Mouse (Mus musculus) brain, embryonic 14.5 days (tissue): ENCODE data around the gene Myo16. TPM values are rescaled to one million over a fixed set of nuclear protein-coding genes. Genes with fewer than 3 reads are reported as not detected.

Experiments used
- DNase-seq: peaks from one replicate; pipeline ENCODE4 v3.0.0-alpha.2; 2011; ENCODE audit warnings: low read depth
- CTCF ChIP-seq: fragments of 200-500 bp; IDR thresholded peaks from 2 replicates; pipeline ENCODE4 v1.5.1; 2012; ENCODE audit warnings: inconsistent platforms, mild to moderate bottlenecking, moderate library complexity, borderline replicate concordance; ENCODE audit not compliant: insufficient read depth, insufficient read length; ENCODE audit errors: extremely low read depth
- POLR2A ChIP-seq: fragments of 200-500 bp; IDR thresholded peaks from 2 replicates; pipeline ENCODE4 v1.6.1; 2012; ENCODE audit warnings: mild to moderate bottlenecking, inconsistent platforms, borderline replicate concordance; ENCODE audit not compliant: poor library complexity, insufficient read depth, insufficient read length, severe bottlenecking; ENCODE audit errors: extremely low read depth
- polyA plus RNA-seq: library from polyadenylated mRNA; depleted of rRNA; stranded (reverse); fragments of >200 nt; gene quantifications from 2 replicates; pipeline ENCODE4 v1.2.3, GENCODE M21; 2012

Myo16 gene
- polyA plus RNA-seq, 1 experiment: 18.8 TPM

DNA sequence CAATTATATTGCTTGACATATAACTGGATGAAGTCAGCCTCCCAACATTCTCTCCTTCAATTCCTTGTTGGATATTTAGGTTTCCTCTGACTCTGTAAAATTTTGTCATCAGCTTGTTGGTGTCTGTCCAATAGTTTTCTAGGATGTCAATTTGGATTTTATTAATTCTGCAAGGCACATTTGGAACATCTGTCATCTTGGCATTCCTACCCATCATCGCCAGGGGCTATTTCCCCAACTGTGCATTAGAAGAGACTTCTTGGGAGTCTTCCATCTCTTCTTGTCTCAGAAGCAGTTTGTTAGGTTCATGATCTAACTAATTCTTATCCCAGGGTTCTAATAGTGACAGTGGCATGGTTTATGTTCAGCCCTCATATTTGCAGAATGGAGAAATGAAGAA, 196.7 kb downstream of the Myo16 start:
- TF ChIP-seq CTCF (no peak), POLR2A (no peak)
- DNase-seq: peak; percentile 26

DNA sequence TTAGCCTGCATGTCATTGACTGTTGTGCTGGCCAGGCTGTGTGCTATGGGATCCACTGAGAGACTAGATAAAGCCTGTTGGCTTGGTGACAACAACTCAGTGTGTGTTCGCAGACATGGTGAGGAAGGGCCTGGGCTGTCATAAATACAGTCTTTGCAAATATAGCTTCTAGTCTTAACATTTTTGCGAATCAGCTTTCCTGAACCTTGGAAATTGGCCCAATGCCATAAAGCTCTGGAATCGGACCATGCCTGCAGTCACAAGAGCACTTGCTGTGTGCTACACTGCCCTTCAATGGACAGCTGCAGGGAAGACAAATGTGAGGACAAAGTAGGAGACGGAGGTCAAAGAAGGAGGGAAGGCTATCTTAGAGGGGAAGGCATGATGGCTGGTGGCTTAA, 205.0 kb downstream of the Myo16 start:
- no peak for TF ChIP-seq POLR2A
- no peak for TF ChIP-seq CTCF
- DNase-seq: no peak

DNA sequence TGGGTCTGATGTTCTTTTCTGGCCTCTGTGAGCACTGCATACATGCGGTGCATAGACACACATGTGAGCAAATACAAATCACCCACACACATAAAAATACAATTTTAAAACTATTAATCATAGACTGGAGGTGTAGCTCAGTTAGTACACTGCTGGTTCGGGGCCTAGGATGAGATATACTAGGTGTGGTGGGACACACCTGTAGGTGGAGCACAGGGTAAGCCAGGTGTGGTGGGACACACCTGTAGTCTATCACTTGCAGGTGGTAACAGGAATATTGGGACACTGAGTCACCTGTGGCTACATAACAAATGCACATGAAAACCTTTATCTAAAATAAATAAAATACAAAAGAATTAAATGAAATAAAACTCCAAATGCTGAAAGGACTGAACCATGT, 209.2 kb downstream of the Myo16 start:
- DNase-seq: no peak
- TF ChIP-seq CTCF: no peak
- TF ChIP-seq POLR2A: no peak

DNA sequence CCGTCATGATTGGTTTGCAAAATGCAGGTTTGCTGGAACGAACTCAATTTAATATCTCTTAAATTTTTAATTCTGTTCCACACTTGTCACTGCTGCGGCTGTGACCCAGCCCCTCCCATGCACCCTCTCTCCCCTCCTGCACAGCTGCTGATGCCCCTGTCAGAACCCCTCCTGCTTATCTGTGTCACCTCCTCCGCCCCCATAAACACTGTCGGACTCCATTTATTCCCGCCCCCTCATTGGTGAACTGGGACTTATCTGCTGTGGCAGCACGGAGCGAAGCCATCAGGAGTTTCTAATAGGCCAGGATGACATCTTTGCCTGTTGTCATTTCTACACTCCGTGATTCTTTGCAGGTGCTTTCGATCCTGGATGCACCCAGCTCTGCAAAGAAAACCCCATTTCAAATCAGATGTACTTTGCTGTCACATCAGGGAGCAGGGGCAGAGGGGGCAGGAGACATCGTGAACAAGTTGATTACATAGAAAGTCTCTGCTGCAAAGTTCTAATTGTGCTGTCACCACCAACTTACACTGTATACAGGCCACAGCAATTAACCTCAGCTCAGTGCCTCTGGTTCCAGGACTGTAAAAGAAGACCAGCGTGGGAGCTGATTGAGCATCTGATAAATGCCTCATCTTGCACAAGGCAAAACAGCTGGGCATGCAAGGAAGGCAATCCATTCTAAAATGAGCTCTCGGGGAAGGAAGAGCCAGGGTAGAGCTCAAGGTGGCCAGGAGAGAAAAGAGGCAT, 210.1 kb downstream of the Myo16 start:
- TF ChIP-seq POLR2A: no peak
- no peak for TF ChIP-seq CTCF
- DNase-seq: peak; percentile 47

DNA sequence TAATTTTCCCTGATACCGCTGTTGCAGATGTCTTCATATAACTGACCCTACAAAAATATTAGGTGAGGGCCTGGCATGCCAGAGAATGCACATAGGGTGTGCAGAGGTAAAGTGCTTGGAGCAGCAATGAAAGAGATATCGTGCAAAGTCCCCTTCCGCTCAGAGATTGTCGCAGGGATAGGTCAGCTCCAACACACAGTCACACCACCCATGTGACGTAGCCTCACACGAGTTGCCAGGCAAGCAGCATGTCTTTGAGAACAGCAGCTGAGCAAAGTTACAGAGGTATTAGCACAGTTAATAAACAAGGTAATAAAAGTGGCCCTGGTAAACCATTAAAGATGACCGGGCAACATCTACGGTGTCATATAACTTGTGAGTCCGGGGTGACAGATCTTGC, 212.4 kb downstream of the Myo16 start:
- no peak for TF ChIP-seq POLR2A
- TF ChIP-seq CTCF: no peak
- DNase-seq: no peak

DNA sequence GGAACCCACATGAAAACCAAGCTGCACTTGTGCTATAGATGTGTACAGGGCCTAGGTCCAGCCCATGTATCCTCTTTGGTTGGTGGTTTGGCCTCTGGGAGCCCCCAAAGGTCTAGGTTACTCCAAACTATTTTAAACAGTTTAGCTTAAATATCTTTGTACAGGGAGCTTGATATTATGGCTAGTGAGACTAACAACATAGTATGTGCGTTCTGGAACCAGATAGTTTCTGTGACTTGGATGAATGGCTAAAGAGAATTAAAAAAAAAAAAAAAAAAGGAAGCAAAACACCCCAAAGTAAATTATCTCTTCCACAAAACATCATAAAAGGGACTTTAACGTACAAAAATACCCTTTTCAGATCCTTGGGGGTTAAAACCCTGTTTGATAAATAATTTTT, 218.9 kb downstream of the Myo16 start:
- no peak for TF ChIP-seq POLR2A
- DNase-seq: no peak

DNA sequence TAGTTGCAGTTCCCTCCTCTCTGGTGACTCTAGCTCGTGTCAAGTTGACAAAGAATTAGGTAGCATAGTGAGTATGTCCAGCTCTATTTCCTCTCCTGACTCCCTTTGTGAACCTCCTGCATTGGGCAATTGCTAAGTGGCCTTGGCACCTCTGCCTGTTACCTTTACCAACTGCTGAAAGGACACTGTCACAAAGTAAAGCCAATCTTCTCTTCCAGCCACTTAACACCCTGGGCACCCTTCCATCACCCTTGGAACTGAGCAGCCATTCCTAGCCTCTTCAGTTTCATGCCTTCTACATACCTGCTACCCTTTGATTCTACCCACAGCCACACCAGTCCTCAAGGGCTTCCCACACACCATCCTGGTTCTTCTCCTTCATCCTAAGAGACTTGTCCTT, 233.4 kb downstream of the Myo16 start:
- TF ChIP-seq POLR2A: no peak
- TF ChIP-seq CTCF: no peak
- DNase-seq: no peak

DNA sequence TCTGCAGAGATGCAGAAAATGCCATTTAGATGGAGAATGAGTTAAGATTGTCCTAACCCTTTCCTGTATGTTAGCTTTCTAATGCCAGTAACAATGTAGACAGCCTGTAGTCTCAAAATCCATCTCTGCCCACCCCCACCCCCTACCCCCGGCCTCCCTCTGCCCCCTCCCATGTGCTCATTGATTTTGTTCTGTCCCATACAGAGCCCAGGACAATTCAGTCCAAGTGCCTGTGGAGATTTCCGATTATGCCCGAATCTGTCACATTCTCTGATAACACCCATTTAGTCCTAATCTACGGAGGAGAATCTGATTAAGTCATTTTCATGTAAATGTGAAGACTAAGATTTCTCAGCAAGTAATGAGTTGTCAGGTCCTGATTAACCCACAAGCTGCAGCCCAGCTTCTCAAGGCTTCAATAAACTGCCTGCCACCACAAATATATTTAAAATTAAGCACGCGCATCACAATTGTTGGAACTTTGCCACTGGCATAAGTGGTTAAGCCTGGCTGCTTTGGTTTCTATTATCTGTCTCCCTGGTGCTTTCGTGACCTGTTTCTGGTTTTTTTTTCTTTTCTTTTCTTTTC, 237.5 kb downstream of the Myo16 start:
- TF ChIP-seq POLR2A (no peak), CTCF (no peak)
- peak; percentile 88 for DNase-seq

DNA sequence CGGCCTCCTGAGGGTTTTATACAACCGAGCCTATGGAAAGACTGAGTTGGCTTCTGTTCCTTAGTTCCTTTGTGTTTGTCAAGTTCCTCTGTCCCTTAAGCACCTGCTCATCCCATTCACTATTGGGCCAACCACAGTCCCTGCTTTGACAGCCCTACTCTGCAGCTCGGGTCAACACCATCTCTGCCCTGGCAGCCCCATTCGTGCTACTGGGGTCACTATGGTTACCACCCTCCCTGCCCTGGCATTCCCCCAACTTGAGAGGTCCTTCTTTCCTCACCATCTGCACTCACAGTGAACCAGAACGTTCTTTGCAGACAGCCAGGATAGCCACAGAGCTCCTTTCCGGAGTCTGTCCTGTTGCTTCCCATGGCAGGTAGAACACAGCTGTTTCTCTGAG, 238.2 kb downstream of the Myo16 start:
- DNase-seq: peak; percentile 52
- TF ChIP-seq POLR2A (no peak), CTCF (no peak)

DNA sequence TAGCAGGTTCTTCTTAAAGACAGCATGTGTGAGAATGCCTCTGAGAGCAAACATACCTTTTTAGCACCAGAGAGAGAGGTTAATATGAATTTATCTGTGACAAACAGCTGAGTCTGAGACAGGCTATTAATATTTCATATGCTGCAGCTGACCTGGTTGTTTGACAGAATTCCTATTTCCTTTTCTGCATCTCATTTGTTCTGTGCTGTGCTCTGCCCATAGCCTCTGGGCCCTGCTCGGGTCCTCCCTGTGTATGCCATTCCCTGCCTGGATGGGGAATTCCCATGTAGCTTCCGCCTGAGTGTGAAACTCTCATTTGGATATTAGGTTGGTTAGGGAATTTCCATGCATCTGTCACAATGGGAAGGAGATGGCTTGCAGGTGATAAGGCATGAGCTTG, 240.8 kb downstream of the Myo16 start:
- TF ChIP-seq CTCF (no peak), POLR2A (no peak)

DNA sequence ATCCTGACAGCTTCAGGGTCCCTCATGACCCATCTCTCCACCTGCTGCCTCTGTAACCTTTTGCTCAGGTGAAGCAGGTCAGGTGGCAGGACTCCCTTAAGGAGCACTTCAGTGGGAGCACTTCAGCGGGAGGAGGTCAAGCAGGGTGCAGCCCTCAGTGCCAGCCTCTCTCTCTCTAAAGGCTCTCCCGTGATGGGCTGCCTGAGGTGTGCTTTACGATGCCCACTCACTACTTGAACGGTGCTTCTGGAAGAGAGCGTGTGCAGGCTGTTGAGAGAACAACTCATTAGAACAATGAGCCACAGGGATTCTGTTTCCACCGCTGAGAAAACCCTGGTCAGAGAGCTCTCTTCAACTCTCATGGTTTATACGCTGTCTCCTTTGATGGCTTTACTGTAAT, 241.4 kb downstream of the Myo16 start:
- TF ChIP-seq CTCF (no peak), POLR2A (no peak)
- no peak for DNase-seq

More for the DNA sequence above, 240.8 kb downstream of the Myo16 start:
- DNase-seq: peak; percentile 36

DNA sequence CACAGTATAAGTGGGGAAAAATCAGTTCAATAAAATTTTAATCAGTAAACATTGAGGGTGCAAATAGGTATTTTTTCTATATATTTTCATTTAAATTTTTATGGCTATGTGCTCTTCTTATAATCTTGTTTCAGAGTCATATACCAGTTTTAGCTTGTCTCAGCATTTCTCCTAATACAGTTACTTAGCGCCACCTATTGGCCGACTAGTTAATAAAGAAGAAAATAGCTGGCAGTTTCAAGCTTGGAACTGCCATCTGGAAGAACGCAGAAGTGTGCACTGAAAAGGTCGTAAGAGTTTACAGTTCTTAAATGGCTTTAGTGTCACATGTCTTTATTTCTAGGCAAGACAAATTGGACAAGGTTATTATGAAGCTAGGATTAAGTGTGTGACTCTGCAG, 248.9 kb downstream of the Myo16 start:
- peak; percentile 43; the same call in 1 of the 2 replicates for TF ChIP-seq CTCF
- no peak for TF ChIP-seq POLR2A
- peak; percentile 93 for DNase-seq

DNA sequence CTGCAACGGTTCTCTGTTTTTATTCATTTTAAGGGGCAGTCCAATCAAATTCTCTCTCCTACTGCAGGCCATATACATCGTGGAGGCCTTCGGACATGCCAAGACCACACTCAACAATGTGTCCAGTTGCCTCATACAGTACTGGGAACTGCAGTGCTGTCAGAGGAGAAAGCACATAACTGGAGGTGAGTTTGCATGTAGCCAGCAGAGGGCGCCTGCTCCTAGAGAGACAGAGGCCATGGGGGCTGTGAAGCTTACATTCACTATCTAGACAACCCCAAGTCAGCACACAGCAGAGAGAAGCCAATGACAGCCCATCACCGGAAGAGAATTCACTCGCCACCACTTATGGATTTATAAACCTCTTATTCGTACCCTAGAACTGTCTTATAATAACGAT, 251.8 kb downstream of the Myo16 start:
- DNase-seq: peak; percentile 80

DNA sequence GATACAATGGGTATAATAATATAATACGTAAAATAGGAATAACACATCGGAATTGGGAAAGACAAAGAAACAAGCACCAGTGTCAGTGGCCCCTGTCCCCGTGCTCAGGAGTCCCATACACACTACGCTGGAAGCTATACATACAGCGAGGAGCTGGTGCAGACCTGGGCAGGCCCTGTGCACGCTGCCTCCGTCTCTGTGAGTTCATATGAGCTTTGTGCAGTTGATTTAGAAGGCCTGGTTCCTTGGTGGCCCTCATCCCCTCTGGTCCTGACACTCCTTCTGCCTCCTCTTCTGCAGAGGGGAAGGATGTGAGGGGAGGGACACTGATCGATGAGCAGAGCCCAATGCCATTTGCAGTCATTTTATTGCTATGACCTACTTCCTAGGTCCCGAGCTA, 255.3 kb downstream of the Myo16 start:
- DNase-seq: no peak
- TF ChIP-seq POLR2A (no peak), CTCF (no peak)

More for the DNA sequence above, 251.8 kb downstream of the Myo16 start:
- TF ChIP-seq CTCF (peak; percentile 87), POLR2A (no peak)

DNA sequence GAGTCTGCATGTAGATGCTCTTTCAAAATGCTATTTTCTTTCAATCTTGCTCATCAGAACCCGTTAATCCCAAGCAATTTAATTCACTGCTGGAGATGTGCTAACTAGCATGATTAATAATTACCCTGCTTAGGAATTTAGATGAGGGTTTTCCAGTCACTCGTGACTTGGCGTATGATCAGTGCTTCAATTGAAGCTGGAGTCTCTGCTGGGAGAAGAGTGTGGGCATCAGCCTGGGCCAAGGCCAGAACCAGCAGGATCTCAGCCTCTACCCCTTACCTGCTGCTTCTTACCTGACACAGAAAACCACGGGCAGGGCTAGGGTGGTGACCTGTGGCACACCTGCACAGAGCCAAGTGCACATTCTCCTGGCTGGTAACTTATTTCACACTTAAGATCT, 257.8 kb downstream of the Myo16 start:
- DNase-seq: peak; percentile 78
- no peak for TF ChIP-seq POLR2A
- TF ChIP-seq CTCF: no peak

DNA sequence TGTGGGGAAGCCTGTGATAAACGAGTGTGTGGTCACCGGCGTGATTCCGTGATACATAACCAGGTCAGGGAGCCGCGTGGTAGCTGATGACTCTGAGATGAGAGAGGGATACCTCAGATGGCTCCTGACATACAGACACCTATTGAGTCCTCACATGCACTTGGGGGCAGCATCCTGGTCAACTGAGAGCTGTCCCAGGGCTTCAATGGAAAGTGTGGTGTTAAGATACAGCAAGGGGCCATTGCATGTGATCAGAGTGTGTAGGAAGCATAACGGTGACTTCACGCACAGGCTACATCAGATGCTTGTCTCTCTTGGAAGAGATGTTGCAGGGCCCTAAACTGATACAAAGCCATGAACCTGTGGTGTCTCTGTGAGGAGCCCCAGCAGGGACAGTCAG, 260.2 kb downstream of the Myo16 start:
- DNase-seq: no peak
- TF ChIP-seq POLR2A (no peak), CTCF (no peak)
